Mouse (Mus musculus) Muller cell, postnatal 12 days (primary cell): ENCODE data around the gene Abr.

Source experiments
- DNase-seq: peaks from one replicate; pipeline ENCODE4 v3.0.0-alpha.2; 2015; ENCODE audit errors: inconsistent ontology term

Gene Abr

DNA sequence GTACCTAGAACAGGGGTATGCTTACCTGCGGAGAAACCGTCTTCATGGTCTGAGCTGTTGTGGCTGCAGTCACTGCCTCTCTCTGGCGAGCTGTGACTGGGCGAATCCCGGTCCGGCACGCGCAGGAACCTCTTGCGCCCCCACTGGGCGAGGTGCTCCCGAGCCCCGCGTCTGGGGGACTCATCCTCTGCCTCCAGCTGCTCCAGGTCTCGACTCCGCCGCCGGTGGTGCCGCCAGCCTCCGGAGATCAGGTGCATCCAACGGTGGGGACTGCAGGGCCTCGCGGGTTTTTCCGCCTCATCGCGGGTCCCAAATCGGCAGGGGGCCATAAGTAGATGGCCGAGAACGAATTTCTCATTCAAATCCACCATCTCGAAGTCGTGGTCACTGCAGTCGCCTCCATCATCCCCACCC, at the start of gene Abr:
Gene Abr, minus strand, starts transcription at position 163 of the 414 bp plus-strand sequence.
- peak; percentile 52 for DNase-seq

DNA sequence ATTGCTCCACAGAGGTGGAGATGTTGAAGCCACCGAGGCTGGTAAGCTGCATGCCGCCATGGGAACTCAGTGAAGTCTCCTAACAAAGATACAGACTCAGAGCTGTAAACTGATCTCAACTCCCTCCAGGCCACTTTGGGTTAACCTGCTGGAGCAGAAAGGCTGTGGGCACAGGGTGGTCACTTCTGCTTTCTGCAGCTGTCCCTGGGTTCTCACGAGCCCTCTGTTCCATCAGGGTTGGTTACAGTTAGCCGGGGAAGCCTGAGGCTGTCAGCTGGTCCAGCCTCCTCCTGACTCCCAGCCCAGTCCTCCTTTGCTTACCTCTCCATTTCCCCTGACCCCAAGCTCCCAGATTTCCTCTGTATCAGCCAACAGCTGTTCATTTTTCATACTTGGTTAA, 45.7 kb upstream of the Abr start:
- no peak for DNase-seq

DNA sequence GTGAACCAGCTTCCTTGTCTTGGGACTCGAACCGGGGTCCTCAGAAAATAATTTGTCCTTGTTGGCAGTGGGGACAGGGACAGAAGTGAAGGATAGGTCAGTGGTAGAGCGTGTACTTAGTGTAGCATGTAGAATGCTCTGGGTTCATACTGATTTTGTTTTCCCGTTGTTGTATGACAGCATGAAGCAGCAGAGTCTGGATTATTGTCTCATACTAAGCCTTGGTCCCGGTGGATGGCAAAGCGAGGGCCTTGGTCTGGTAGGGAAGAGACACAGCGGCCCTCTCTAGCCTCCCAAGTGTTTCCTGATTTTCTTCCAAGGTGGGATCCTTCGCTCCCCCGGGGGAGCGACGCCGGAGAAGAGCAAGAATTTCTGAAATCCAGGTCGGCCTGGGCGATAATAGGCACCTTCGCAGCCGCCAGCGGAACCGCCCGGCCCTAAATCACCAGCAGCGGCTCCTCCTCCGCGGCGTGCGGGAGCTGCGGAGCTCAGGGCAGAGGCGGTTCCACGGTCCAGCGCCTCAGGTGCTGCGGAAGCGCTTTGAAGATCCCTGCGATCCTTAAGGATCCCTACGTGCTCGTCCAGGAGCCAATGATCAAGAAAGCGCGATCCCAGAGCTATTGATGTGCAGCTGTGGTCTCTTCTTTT, 44.0 kb upstream of the Abr start:
- DNase-seq: no peak

DNA sequence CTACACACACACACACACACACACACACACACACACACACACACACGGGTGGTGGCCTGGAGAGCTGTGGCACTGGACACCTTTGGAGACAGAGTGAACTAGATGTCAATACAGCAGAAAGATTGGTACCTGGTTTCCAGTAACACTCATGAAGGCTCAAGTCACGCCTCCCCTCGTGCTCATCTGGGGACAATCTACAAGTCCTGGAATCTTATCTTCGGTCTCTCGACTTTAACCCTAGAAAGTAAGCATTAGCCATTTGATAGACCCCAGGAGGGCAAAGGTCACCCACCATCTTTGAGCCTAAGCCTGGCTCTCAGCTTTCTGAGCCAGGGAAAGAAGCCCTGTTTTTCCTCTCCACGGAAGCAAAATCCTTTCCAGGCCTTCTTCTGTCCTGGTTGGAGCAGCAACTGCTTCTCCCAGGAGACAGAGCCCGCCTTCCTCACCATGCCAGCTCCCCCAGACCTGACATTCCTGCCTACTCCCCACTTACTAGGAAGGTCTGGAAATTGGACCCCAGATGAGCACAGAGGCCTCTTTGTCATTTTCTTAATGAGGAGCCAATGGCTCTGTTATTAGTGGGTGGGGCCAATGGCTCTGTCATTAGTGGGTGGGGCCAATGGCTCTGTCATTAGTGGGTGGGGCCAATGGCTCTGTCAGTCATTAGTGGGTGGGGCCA, 39.8 kb upstream of the Abr start:
- DNase-seq: no peak

DNA sequence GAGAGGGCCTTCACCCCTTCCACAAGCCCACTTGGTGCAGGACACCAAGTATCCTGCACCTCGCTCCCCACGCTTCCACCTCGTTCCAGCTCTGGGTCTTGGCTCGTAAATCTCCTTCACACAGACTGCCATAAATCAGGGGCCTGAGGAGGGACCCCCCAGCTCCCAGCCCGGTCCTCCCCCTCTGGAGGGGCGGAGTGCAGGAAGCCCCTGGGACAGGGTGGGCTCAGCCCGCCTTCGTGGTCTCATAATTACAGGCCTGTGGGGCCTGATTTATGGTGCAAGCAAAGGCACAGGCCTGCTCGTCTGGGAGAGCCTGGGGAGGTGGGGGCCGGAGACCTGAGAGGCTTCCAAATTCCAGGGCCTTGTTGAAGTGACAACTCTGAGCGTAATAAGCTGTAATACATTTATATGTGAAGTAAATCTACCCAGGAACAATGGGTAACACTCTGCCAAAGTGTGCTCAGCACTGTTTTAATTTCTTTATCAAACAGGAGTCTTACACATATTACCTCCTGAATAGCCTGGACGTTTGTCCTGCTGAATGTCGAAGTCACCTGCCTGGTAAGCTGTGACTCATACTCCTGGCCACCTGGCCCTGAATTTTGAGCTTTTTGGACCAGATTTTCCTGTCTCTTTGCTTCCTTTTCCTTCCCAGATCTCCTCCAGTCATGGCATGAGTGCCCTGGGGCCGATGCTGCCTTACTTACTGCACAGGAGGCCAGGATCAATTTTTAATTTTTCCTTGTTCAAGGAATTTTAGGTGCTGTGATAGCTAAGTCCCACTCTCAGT, 37.2 kb upstream of the Abr start:
- no peak for DNase-seq

DNA sequence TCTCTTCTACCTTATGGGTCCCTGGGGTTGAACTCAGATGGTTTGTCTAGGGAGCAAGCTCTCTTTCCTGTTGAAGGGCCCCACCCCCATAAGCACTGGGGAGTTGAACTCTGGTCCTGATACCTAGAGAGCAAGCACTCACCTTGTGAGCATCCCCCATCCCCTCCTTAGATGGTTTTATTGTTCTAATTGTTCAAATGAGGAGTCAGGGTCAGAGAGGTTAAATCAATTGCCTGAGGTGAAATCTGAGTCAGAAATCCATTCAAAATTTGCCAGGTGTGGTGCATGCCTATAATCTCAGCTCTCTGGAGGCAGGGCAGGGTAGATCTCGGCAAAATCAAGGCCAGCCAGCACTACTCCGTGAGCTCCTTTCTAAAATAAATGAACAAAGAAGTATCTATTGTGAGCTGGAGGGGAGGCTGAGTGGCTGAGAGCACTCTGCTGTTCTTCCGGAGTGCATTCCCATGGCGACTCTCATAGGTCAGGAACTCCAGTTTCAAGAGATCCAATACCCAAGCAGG, 35.4 kb upstream of the Abr start:
- DNase-seq: no peak

DNA sequence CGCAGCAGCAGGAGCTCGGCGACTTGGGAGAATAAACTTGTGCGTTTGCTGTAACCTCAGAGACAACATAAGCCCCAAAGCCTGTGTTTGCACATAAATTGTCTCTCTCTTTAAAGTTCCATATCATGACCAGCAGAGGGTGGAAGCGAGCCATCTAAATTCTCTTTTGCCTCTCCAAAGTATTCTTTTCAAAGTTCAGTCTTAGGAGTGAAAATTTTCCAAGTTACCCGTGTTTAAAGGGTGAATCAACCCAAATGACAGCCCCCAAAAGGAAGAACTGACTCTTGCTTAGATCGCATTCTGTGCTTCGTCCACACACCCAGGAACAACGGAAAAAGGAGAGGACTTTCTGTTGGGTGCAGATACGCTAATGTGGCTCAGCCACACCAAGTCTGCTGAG, 33.0 kb upstream of the Abr start:
- no peak for DNase-seq

DNA sequence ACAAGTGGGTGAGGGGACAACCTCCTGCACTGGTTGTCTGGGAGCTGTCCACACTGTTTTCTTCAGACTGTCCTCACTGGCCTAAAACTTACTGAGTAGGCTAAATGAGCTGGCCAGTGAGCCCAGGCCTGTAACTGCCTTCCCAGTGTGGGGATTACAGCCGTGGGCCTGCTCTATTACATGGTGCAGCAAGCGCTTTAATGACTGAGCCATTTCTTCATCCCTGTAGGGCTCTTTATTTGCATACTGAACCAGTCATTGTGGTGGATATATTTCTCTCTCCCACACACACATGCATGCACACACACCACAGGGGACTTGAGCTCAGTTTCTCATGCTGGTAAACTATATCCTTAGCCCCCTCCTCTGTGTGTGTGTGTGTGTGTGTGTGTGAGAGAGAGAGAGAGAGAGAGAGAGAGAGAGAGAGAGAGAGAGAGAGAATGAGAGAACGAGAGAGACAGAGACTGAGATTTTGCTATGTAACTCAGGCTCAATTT, 30.8 kb upstream of the Abr start:
- DNase-seq: no peak

DNA sequence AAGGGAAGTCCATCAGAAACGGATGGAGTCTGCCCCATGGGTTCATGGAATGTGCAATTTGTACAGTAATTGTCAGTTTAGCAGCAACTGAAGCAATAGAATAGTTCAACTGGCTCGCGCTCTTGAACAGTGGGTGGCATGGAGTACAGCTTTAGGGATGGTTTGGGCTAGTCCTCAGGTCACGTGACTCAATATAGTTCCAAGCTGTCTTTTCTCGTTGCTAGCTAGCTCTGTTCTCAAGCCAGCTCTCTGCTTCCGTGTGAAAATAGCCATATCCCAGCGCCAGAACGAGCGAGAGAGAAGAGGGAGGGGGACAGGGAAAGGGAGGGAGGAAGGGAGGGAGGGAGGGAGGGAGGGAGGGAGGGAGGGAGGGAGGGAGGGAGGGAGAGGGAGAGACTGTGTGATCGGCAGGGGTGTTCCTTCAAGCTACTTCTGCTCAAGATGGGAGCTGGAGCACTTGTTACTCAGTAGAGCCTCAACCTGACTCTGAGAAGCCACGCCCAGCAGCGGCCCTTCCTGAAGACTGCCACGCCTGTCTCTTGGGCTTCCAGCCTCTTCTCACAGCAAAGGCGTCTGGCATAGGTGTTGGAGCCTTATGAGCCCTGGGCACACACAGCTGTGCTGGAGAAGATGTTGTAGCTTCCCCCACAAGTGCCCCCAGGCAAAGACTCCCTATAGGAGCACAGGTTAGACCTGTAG, 28.9 kb upstream of the Abr start:
- DNase-seq: no peak

DNA sequence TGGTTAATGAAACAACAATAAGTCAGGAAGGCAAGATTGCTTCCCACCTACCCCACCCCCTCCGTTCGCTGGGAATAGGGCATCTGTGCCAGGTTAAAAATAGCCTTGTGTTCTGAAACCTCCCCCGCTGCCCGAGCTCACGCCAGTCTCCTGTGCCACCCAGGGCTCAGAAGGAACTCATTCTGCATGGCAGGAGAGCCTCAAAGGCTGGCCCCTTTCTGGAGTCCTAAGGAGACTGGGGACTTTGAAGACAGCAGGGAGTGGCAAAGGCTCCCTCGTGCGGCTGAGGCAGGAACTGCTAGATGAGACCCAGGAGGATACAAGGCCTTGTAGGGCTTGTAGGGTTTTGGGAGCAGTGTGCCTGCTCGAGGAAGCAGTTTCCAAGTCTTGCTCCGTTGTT, 25.4 kb upstream of the Abr start:
- peak; percentile 66 for DNase-seq

DNA sequence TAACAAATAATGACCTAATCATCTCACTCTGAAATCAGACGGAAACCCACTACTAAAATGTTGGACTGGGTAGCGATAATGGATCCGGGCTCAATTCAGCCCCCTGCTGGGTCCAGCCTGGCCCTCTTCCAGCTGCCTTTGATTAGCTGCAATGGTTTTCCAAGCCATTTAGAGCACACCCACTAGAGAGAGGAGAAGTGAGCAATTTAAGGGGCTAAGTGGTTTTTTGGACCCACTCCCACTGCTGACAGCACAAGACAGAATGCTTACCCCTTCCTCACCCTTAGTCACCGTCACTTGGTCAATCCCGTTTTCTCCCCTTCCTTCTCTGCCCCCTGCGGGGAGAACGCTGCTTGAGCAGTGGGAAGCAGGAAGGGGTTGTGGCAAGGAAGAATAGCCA, 24.9 kb upstream of the Abr start:
- DNase-seq: peak; percentile 59

DNA sequence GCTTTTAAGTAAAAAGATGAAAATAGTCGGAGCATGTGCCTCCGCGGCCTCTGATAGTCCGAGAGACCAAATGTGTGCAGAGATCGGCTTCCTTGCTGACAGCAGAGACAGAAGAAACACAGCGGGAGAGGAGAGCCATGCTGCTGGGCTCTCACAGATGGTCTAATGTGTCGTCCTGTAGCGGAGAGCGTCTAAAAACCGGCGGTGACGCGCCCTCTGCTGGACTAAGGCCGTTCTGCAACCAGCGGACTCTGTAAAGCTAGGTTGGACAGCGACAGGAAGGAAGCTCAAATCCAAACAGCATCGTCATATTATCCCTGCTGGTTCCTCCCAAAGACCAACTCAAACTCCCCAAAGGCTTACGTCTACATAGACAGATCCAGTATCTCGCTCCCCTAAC, 23.8 kb upstream of the Abr start:
- peak; percentile 82 for DNase-seq

DNA sequence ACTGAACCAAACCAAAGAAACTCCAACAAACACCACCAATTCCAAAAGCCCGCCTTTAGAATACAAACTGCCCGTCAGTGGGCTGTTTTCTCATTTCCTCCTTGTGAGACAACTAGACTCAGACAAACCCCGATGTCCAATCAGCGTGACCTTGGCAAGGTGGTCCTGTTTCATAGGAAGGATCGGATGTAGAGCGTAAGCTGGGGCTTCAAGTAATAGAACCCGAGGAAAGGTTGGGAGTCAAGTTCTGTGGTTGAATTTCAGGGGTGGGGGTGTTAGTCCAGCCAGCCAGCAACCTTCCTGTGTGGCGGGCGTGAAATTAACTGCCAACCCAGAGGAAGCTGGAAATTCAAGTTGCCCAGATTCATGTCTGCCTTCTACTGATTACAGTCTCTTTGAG, 22.9 kb upstream of the Abr start:
- no peak for DNase-seq

DNA sequence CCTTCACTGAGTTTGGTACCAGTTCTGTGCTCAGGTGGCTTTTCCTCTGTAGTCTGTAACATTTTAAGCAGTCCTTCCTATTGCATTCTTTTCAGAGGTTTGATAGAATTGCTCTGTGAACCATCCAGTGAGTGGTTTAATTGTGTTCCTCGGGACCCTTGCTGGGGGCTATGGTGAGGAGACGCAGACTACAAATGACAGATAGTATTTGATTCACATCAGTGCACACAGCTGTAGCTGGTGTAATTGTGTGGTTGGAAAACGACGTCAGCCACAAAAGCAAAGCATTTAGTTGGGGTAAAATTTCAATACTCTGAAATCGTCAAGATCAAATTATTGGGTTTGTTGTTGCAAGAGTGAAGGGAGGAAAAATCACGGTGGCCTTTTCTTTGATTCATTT, 22.1 kb upstream of the Abr start:
- peak; percentile 36 for DNase-seq

DNA sequence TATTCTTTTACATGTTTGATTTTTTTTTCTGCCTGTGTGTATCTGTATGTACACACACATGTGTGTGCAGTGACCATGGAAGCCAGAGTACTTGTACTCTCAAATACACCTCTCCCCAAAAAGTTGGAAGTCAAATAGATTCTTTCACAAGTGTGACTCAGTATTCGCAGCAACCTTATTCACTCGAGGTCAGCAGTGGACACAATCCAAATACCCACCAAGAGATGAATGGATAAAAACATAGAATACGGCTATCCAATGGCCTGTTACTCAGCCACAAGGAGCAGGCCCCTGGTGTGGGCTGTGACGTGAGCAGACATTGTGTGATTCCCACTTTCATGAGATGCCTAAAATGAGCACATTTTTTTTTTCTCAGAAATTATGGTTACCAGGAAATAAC, 18.1 kb upstream of the Abr start:
- DNase-seq: no peak

DNA sequence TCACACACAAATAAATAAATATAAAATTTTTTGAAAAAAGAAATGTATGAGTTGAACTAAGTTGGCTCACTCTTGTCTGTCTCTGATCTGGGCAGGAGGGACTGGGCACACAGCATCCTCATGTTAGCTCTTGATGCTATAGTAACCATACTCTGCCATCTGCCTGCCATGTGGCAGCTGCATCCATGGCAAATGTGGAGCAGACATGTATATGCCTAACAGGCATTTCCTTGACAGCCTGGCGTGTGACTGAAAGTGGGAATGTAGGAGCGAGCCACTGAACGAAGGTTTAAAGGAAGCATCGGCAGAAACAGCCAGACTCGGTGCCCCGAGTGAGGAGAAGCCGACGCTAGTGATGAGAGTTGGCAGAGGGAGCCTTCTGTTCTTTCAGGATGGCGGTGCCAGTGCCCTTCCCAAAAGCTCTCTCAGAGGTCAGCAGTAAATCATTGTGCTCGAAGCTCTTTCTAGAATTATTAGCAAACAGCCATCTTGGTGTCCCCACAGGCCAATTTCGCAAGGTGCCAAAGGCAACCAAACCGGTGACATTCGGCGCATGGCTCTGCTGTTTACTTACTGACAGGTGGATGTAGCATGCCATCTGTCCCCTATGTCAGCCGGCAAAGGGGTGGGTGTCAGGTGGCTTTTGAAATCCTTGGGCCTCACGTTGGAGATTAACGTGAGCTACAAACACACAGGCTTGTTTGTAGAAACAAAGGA, 17.3 kb upstream of the Abr start:
- no peak for DNase-seq

DNA sequence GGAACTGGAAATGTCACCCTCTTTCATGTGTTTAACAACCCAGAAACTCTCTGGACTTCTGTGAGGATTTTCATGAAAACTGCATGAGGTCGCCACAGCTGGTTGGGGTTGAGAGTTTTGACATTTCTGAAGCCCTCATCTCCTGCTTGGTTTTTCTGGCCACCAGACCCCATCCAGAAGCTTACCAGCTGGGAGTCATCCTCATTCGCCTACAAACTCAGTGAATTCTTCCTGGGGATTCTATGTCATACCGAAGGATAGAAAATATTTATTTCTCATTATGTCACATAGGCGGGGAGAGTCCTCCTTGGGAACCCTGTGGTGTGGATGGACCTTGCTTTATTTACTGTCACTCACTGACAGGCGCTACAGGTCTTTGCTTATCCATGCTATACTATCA, 8.4 kb upstream of the Abr start:
- no peak for DNase-seq

DNA sequence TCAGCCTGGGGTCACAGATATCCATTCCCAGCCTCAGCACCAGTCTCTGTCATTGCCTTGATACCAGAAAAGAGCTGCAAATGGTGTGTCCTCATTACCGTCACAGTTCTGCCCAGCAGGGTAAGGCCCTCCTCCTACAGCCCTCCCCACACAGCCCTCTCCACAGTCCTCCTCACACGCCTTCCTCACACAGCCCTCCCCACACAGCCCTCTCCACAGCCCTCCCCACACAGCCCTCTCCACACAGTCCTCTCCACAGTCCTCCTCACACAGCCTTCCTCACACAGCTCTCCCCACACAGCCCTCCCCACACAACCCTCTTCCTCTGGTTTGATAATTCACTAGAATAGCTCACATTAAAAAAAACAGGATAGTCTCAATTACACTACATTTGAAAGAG, 7.9 kb upstream of the Abr start:
- no peak for DNase-seq

DNA sequence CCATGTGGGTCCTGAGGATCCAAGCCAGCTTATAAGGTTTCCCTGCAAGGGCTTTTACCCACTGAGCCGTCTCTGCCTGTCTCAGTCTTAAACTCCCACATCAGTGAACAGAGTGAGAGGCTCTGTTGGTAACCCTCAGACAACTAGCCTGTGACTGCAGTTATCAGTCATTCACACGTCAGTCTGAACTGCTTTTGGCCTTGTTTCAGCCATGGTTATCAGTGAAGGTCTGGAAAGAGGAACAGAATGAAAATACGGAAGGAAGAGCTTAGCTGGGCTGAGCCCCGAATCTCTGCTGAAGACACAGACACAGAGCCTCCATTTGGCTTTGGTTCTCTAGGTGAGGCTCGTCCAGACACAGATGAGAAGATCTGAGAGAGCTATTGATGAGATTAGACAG, 6.5 kb upstream of the Abr start:
- no peak for DNase-seq

DNA sequence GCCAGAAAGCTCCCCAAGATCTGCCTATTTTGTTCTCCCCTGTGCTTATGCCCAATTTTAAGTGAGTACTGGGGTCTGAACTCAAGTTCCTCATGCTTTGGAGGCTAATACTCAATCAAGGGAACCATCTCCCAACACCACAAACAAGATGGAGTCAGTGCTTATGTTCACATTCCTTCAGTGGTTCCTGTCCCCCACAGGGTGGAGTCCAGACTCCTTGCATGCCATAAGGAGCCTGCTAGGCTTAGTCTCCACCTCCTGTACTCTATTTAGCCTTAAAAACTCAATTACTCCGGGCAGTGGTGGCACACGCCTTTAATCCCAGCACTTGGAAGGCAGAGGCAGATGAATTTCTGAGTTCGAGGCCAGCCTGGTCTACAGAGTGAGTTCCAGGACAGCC, 2.8 kb upstream of the Abr start:
- DNase-seq: no peak

DNA sequence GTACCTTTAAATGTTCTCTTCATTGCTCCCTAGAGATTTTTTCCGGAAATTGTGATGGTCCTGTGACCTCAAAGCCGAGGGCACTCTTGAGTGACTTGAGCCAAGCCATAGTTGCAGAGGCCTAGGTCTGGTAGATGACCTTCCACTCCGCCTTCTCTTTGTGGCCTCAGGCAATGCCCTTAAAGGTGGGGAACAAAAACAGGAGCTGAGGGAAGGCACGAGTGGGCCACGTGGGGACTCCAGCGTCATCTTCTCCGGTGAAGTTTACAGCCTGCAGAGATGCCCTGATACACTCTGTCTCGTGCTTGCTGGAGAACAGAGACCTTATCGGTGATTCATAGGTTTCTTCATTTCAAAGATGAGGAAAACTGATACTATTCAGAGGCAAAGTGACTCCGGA, 2.0 kb upstream of the Abr start:
- DNase-seq: no peak
